Mouse (Mus musculus): ENCODE data around the gene Tbx10.
A peak's percentile ranks its signal among the peaks of the same experiment; 100 is the strongest.

The Tbx10 gene

GRCm38 (mm10) chr19:3980309-3980708, 12.2 kb upstream of the Tbx10 start:
- peak; percentile 37 to 73 for DNase-seq

GRCm38 (mm10) chr19:3980917-3981316, 11.6 kb upstream of the Tbx10 start:
- no peak for DNase-seq

- no peak for DNase-seq
Measured at GRCm38 (mm10) chr19:3983527-3984200, 8.9 kb upstream of the Tbx10 start.

GRCm38 (mm10) chr19:3985261-3985681, 7.3 kb upstream of the Tbx10 start:
- DNase-seq = no peak

GRCm38 (mm10) chr19:3986334-3986733, 6.2 kb upstream of the Tbx10 start, which contains the start of gene Acy3:
Acy3 (plus strand) TSS chr19:3986570.
- DNase-seq = peak in 1 of 2 experiments; percentile 18

GRCm38 (mm10) chr19:3988066-3988465, 4.5 kb upstream of the Tbx10 start:
- no peak for DNase-seq

- no peak for DNase-seq
Measured at GRCm38 (mm10) chr19:3988750-3989149, 3.8 kb upstream of the Tbx10 start.

- DNase-seq = no peak
Measured at GRCm38 (mm10) chr19:3990804-3991203, 1.7 kb upstream of the Tbx10 start.

GRCm38 (mm10) chr19:3991562-3991961, 990 bp upstream of the Tbx10 start:
- no peak for DNase-seq

- DNase-seq = no peak
Measured at GRCm38 (mm10) chr19:3991966-3992365, 586 bp upstream of the Tbx10 start.

GRCm38 (mm10) chr19:3994932-3995331, 2.4 kb downstream of the Tbx10 start:
- no peak for DNase-seq

GRCm38 (mm10) chr19:3995505-3995904, 3.0 kb downstream of the Tbx10 start:
- no peak for DNase-seq

GRCm38 (mm10) chr19:3996106-3996505, 3.6 kb downstream of the Tbx10 start:
- no peak for DNase-seq

GRCm38 (mm10) chr19:3996747-3997146, 4.2 kb downstream of the Tbx10 start:
- DNase-seq = no peak

GRCm38 (mm10) chr19:3997231-3997630, 4.7 kb downstream of the Tbx10 start:
- no peak for DNase-seq

- DNase-seq = no peak
Measured at GRCm38 (mm10) chr19:3998335-3998734, 5.8 kb downstream of the Tbx10 start.

GRCm38 (mm10) chr19:3999121-3999730, 6.7 kb downstream of the Tbx10 start:
- DNase-seq = no peak

- peak; percentile 91 to 92 for DNase-seq
Measured at GRCm38 (mm10) chr19:4000119-4000900, 7.8 kb downstream of the Tbx10 start, which contains the start of the genes Nudt8 and Gm49405. Nudt8 (plus strand) TSS chr19:4000580. Gm49405 (plus strand) TSS chr19:4000626.

- no peak for DNase-seq
Measured at GRCm38 (mm10) chr19:4000949-4001525, 8.5 kb downstream of the Tbx10 start.

- DNase-seq = no peak
Measured at GRCm38 (mm10) chr19:4001752-4002151, 9.2 kb downstream of the Tbx10 start.

- no peak for DNase-seq
Measured at GRCm38 (mm10) chr19:4003112-4003511, 10.6 kb downstream of the Tbx10 start, which contains the start of gene Doc2g. Doc2g (plus strand) TSS chr19:4003313.

- DNase-seq = no peak
Measured at GRCm38 (mm10) chr19:4003641-4004040, 11.1 kb downstream of the Tbx10 start.

GRCm38 (mm10) chr19:4004331-4004730, 11.8 kb downstream of the Tbx10 start:
- DNase-seq = no peak
